Mouse (Mus musculus): ENCODE data around the gene Egln2. TPM values are rescaled to one million over a fixed set of nuclear protein-coding genes. Genes with fewer than 3 reads are reported as not detected.
A peak's percentile ranks its signal among the peaks of the same experiment; 100 is the strongest.

The Egln2 gene
- polyA plus RNA-seq (2016; fragmentation: Nextera tagmentation; extraction: Ambion mirVana): 66.5 and 73.0 TPM in 2 replicates

- peak; percentile 98 for DNase-seq (ENCODE audit: low spot score)
- Histone ChIP-seq H3K27me3 (ENCODE audit: insufficient read depth, poor library complexity, severe bottlenecking) (no peaks in the 10 kb centered on the region), H3K4me3 (peak within 1 kb of the TSS; percentile 80), H3K4me1 (peaks cover 44% of the 10 kb centered on the region), H3K36me3 (peaks cover 44% of the 10 kb centered on the region), H3K27ac (peak within 1 kb of the TSS; percentile 98), H3K9me3 (no peaks in the 10 kb centered on the region)
- 2% methylated on average over 61 of the region's 61 CpGs for WGBS
These were observed at the start of gene Egln2 for GRCm38 (mm10) chr7:27166614-27167474. Egln2 (minus strand) TSS chr7:27166802.

GRCm38 (mm10) chr7:27212626-27213025, 46.0 kb upstream of the Egln2 start:
- Histone ChIP-seq H3K4me1 (no peaks in the 10 kb centered on the region), H3K36me3 (peaks cover 67% of the 10 kb centered on the region)
- 73% methylated on average over 2 of the region's 2 CpGs for WGBS

GRCm38 (mm10) chr7:27203730-27204449, 37.3 kb upstream of the Egln2 start:
- Histone ChIP-seq H3K36me3 (peaks cover 57% of the 10 kb centered on the region), H3K27ac (no peak overlapping the region), H3K4me3 (no peak overlapping the region), H3K27me3 (ENCODE audit: insufficient read depth, poor library complexity, severe bottlenecking) (no peaks in the 10 kb centered on the region), H3K9me3 (no peaks in the 10 kb centered on the region), H3K4me1 (no peaks in the 10 kb centered on the region)
- WGBS: 88% methylated on average over 8 of the region's 8 CpGs
- DNase-seq (ENCODE audit: low spot score): no peak

More at GRCm38 (mm10) chr7:27212626-27213025, 46.0 kb upstream of the Egln2 start:
- no peak for DNase-seq (ENCODE audit: low spot score)
- H3K4me3 ChIP-seq: no peak overlapping the region
- no peaks in the 10 kb centered on the region for H3K9me3 ChIP-seq
- no peak overlapping the region for H3K27ac ChIP-seq
- H3K27me3 ChIP-seq (ENCODE audit: insufficient read depth, poor library complexity, severe bottlenecking): no peaks in the 10 kb centered on the region

GRCm38 (mm10) chr7:27198779-27199178, 32.2 kb upstream of the Egln2 start:
- WGBS: 90% methylated on average over 8 of the region's 8 CpGs

GRCm38 (mm10) chr7:27198355-27198754, 31.8 kb upstream of the Egln2 start:
- Histone ChIP-seq H3K27ac (no peak overlapping the region), H3K4me3 (no peak overlapping the region), H3K36me3 (peaks cover 44% of the 10 kb centered on the region), H3K9me3 (no peaks in the 10 kb centered on the region), H3K27me3 (ENCODE audit: insufficient read depth, poor library complexity, severe bottlenecking) (no peaks in the 10 kb centered on the region), H3K4me1 (peaks cover 19% of the 10 kb centered on the region; the same call in 1 of the 2 replicates)
- no peak for DNase-seq (ENCODE audit: low spot score)

More at GRCm38 (mm10) chr7:27198779-27199178, 32.2 kb upstream of the Egln2 start:
- H3K4me3 ChIP-seq: no peak overlapping the region
- H3K27me3 ChIP-seq (ENCODE audit: insufficient read depth, poor library complexity, severe bottlenecking): no peaks in the 10 kb centered on the region
- H3K36me3 ChIP-seq: peaks cover 44% of the 10 kb centered on the region
- DNase-seq (ENCODE audit: low spot score): no peak
- peaks cover 14% of the 10 kb centered on the region; the same call in 1 of the 2 replicates for H3K4me1 ChIP-seq
- H3K9me3 ChIP-seq: no peaks in the 10 kb centered on the region
- H3K27ac ChIP-seq: no peak overlapping the region

- H3K4me1 ChIP-seq: peaks cover 19% of the 10 kb centered on the region; the same call in 1 of the 2 replicates
- H3K27ac ChIP-seq: no peak overlapping the region
- WGBS: 86% methylated on average over 8 of the region's 8 CpGs
- H3K27me3 ChIP-seq (ENCODE audit: insufficient read depth, poor library complexity, severe bottlenecking): no peaks in the 10 kb centered on the region
- no peak overlapping the region for H3K4me3 ChIP-seq
- H3K36me3 ChIP-seq: peaks cover 44% of the 10 kb centered on the region
- no peak for DNase-seq (ENCODE audit: low spot score)
- no peaks in the 10 kb centered on the region for H3K9me3 ChIP-seq
These were observed 31.0 kb upstream of the Egln2 start for GRCm38 (mm10) chr7:27197634-27198033.

- Histone ChIP-seq H3K4me3 (peak overlapping the region; percentile 90; the same call in 1 of the 2 replicates), H3K9me3 (no peaks in the 10 kb centered on the region), H3K36me3 (peaks cover 44% of the 10 kb centered on the region), H3K4me1 (peaks cover 19% of the 10 kb centered on the region; the same call in 1 of the 2 replicates), H3K27ac (peak overlapping the region; percentile 98), H3K27me3 (ENCODE audit: insufficient read depth, poor library complexity, severe bottlenecking) (no peaks in the 10 kb centered on the region)
- no peak for DNase-seq (ENCODE audit: low spot score)
- 82% methylated on average over 3 of the region's 3 CpGs for WGBS
These were observed 30.5 kb upstream of the Egln2 start for GRCm38 (mm10) chr7:27197136-27197535.

- H3K4me3 ChIP-seq: peak within 1 kb of the TSS; percentile 90
- no peaks in the 10 kb centered on the region for H3K27me3 ChIP-seq (ENCODE audit: insufficient read depth, poor library complexity, severe bottlenecking)
- peak; percentile 100 for DNase-seq (ENCODE audit: low spot score)
- H3K4me1 ChIP-seq: peaks cover 19% of the 10 kb centered on the region; the same call in 1 of the 2 replicates
- peak within 1 kb of the TSS; percentile 98 for H3K27ac ChIP-seq
- peaks cover 45% of the 10 kb centered on the region for H3K36me3 ChIP-seq
- under 1% methylated on average over 64 of the region's 64 CpGs for WGBS
- no peaks in the 10 kb centered on the region for H3K9me3 ChIP-seq
These were observed 29.3 kb upstream of the Egln2 start, which contains the start of the genes BC024978 and Snrpa for GRCm38 (mm10) chr7:27195681-27196611. BC024978 (plus strand) TSS chr7:27195781. Snrpa (minus strand) TSS chr7:27196271.

- 79% methylated on average over 4 of the region's 4 CpGs for WGBS
These were observed 27.1 kb upstream of the Egln2 start for GRCm38 (mm10) chr7:27193731-27194130.

GRCm38 (mm10) chr7:27192434-27192833, 25.8 kb upstream of the Egln2 start:
- H3K4me3 ChIP-seq: no peak overlapping the region
- no peaks in the 10 kb centered on the region for H3K9me3 ChIP-seq
- WGBS: 90% methylated on average over 5 of the region's 5 CpGs
- peaks cover 19% of the 10 kb centered on the region; the same call in 1 of the 2 replicates for H3K4me1 ChIP-seq
- H3K36me3 ChIP-seq: peaks cover 69% of the 10 kb centered on the region
- no peak for DNase-seq (ENCODE audit: low spot score)
- H3K27me3 ChIP-seq (ENCODE audit: insufficient read depth, poor library complexity, severe bottlenecking): no peaks in the 10 kb centered on the region
- no peak overlapping the region for H3K27ac ChIP-seq

More at GRCm38 (mm10) chr7:27193731-27194130, 27.1 kb upstream of the Egln2 start:
- no peak for DNase-seq (ENCODE audit: low spot score)
- H3K27me3 ChIP-seq (ENCODE audit: insufficient read depth, poor library complexity, severe bottlenecking): no peaks in the 10 kb centered on the region
- peaks cover 59% of the 10 kb centered on the region for H3K36me3 ChIP-seq
- H3K4me1 ChIP-seq: peaks cover 19% of the 10 kb centered on the region; the same call in 1 of the 2 replicates
- no peaks in the 10 kb centered on the region for H3K9me3 ChIP-seq
- H3K4me3 ChIP-seq: no peak overlapping the region
- H3K27ac ChIP-seq: no peak overlapping the region

- H3K9me3 ChIP-seq: no peaks in the 10 kb centered on the region
- 95% methylated on average over 10 of the region's 10 CpGs for WGBS
These were observed 22.8 kb upstream of the Egln2 start for GRCm38 (mm10) chr7:27189271-27189931.

More at GRCm38 (mm10) chr7:27189271-27189931, 22.8 kb upstream of the Egln2 start:
- Histone ChIP-seq H3K36me3 (peaks cover 97% of the 10 kb centered on the region), H3K4me1 (peaks cover 6% of the 10 kb centered on the region; the same call in 1 of the 2 replicates), H3K27ac (no peak overlapping the region), H3K27me3 (ENCODE audit: insufficient read depth, poor library complexity, severe bottlenecking) (no peaks in the 10 kb centered on the region), H3K4me3 (no peak overlapping the region)
- no peak for DNase-seq (ENCODE audit: low spot score)
